Mouse (Mus musculus) stomach, postnatal 0 days (tissue): ENCODE data around the gene Rufy2.

Experiments used
- CTCF ChIP-seq: IDR thresholded peaks from 2 replicates; pipeline ENCODE4 v1.5.1; 2016; ENCODE audit warnings: antibody characterized with exemption, low read depth, mild to moderate bottlenecking, moderate library complexity
- EP300 ChIP-seq: optimal IDR thresholded peaks from 2 replicates; pipeline ENCODE3; 2016; ENCODE audit warnings: antibody characterized with exemption

DNA sequence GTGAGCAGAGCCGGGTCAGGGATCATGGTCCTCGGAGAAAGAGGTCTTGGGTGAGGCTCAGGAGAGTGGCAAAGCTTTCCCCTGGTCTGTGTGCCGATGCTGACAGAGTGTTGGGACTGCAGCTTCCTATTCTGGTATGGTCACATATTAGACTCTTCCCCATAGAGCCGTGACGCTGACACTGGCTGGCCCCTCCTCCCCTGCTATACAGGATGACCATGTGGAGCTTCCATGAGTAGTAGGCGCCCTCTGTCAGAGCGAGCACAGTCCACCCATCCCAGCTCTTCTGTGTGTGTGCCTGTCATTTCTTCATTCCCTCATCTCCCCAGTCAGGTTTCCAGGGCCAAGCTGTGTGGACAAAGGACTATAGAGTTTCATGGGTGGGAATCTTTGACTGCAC lies 83.3 kb downstream of the Rufy2 start:
- TF ChIP-seq CTCF (no peak), EP300 (no peak)
